Mouse (Mus musculus) layer of hippocampus, adult 18-20 months (tissue): ENCODE results near the gene Mtus2. TPM values are rescaled to one million over a fixed set of nuclear protein-coding genes. Genes with fewer than 3 reads are reported as not detected.
A peak's percentile ranks its signal among the peaks of the same experiment; 100 is the strongest.

Experiments used
- DNase-seq, 2 experiments: peaks; one replicate each; pipeline ENCODE4 v3.0.0; 2022; ENCODE audit warnings: low spot score in 2 of 2
- total RNA-seq, 2 experiments: library from RNA; stranded (reverse); gene quantifications; 2 replicates each; pipeline ENCODE4 v1.2.3; 2021

Mtus2 gene
- total RNA-seq, 2 experiments from 2014 or later, result 32.9 to 35.6 TPM

GRCm38 (mm10) chr5:147957592-147958271 is 612 bp downstream of the Mtus2 start:
- DNase-seq, result peak; percentile 87 to 97

GRCm38 (mm10) chr5:147958552-147958951 is 1.4 kb downstream of the Mtus2 start:
- no peak for DNase-seq

GRCm38 (mm10) chr5:147959088-147959487 is 2.0 kb downstream of the Mtus2 start:
- DNase-seq, result peak in 1 of 2 experiments; percentile 78

- no peak for DNase-seq
Measured at GRCm38 (mm10) chr5:147960793-147961192, 3.7 kb downstream of the Mtus2 start.

GRCm38 (mm10) chr5:147963820-147964580 is 6.9 kb downstream of the Mtus2 start:
- DNase-seq, result no peak

- no peak for DNase-seq
Measured at GRCm38 (mm10) chr5:147964776-147965175, 7.7 kb downstream of the Mtus2 start.

- DNase-seq, result no peak
Measured at GRCm38 (mm10) chr5:147966646-147967045, 9.5 kb downstream of the Mtus2 start.

GRCm38 (mm10) chr5:147969566-147969965 is 12.4 kb downstream of the Mtus2 start:
- DNase-seq, result no peak

- no peak for DNase-seq
Measured at GRCm38 (mm10) chr5:147976001-147976400, 18.9 kb downstream of the Mtus2 start.

- DNase-seq, result no peak
Measured at GRCm38 (mm10) chr5:147980606-147981005, 23.5 kb downstream of the Mtus2 start.

- no peak for DNase-seq
Measured at GRCm38 (mm10) chr5:147990289-147990688, 33.2 kb downstream of the Mtus2 start.

- DNase-seq, result no peak
Measured at GRCm38 (mm10) chr5:147990775-147991174, 33.7 kb downstream of the Mtus2 start.

GRCm38 (mm10) chr5:147992581-147993378 is 35.7 kb downstream of the Mtus2 start:
- no peak for DNase-seq

- DNase-seq, result no peak
Measured at GRCm38 (mm10) chr5:148005263-148005662, 48.1 kb downstream of the Mtus2 start.

GRCm38 (mm10) chr5:148012156-148012555 is 55.0 kb downstream of the Mtus2 start:
- no peak for DNase-seq

- no peak for DNase-seq
Measured at GRCm38 (mm10) chr5:148014133-148014854, 57.2 kb downstream of the Mtus2 start.

- peak in 1 of 2 experiments; percentile 10 for DNase-seq
Measured at GRCm38 (mm10) chr5:148015383-148015782, 58.3 kb downstream of the Mtus2 start.

- no peak for DNase-seq
Measured at GRCm38 (mm10) chr5:148017371-148017770, 60.3 kb downstream of the Mtus2 start.

- DNase-seq, result no peak
Measured at GRCm38 (mm10) chr5:148022784-148023183, 65.7 kb downstream of the Mtus2 start.

- DNase-seq, result peak in 1 of 2 experiments; percentile 19
Measured at GRCm38 (mm10) chr5:148026401-148027349, 69.6 kb downstream of the Mtus2 start.
